In genomic region chr9:44319105-44319886, GRCm38 (mm10) we compare ENCODE assay signal across 8 mouse cellular contexts. TPM values are rescaled to one million over a fixed set of nuclear protein-coding genes. Genes with fewer than 3 reads are reported as not detected.
DNase-seq lines count a peak whose midpoint lies in the region; ATAC-seq lines count a peak whose summit lies in the region.

No protein-coding gene starts in this region.

- ATAC-seq in intestine, embryonic 16.5 days = peak; percentile 16; the same call in 1 of the 2 replicates
- no peak for ATAC-seq in midbrain, embryonic 11.5 days (ENCODE audit: low FRiP score)

- H3K4me1 ChIP-seq in erythroblast, embryonic 14.5 days (ENCODE audit: control insufficient read depth) = peaks cover 58% of the 10 kb centered on the region
- peaks cover 18% of the 10 kb centered on the region for H3K4me1 ChIP-seq in intestine, embryonic 16.5 days (ENCODE audit: control insufficient read depth, insufficient read depth, low read length)
- peaks cover 27% of the 10 kb centered on the region for H3K4me1 ChIP-seq in midbrain, embryonic 11.5 days (ENCODE audit: control insufficient read depth, insufficient read depth, low read length)

- H3K4me2 ChIP-seq in intestine, embryonic 16.5 days (ENCODE audit: low read depth, low read length) = peak overlapping the region; percentile 88
- peak overlapping the region; percentile 95 for H3K4me2 ChIP-seq in midbrain, embryonic 11.5 days

- H3K27me3 ChIP-seq in erythroblast, embryonic 14.5 days (ENCODE audit: control insufficient read depth) = no peaks in the 10 kb centered on the region
- H3K27me3 ChIP-seq in intestine, embryonic 16.5 days (replicated peaks; ENCODE audit: control insufficient read depth, insufficient read depth, low read length) = no peaks in the 10 kb centered on the region
- H3K27me3 ChIP-seq in midbrain, embryonic 11.5 days (ENCODE audit: control insufficient read depth, insufficient read depth, low read length) = no peaks in the 10 kb centered on the region

- H3K9me3 ChIP-seq in erythroblast, embryonic 14.5 days (ENCODE audit: control insufficient read depth, low read length) = no peaks in the 10 kb centered on the region
- no peaks in the 10 kb centered on the region for H3K9me3 ChIP-seq in intestine, embryonic 16.5 days (ENCODE audit: control insufficient read depth, low read length)
- no peaks in the 10 kb centered on the region for H3K9me3 ChIP-seq in midbrain, embryonic 11.5 days (ENCODE audit: control insufficient read depth, low read length)

- peak overlapping the region; percentile 78 for H3K27ac ChIP-seq in intestine, embryonic 16.5 days (ENCODE audit: low read length)
- peak overlapping the region; percentile 51; the same call in 1 of the 2 replicates for H3K27ac ChIP-seq in midbrain, embryonic 11.5 days (ENCODE audit: low read depth, low read length)

- H3K9ac ChIP-seq in intestine, embryonic 16.5 days (ENCODE audit: low read depth, low read length) = peak overlapping the region; percentile 86
- peak overlapping the region; percentile 75 for H3K9ac ChIP-seq in midbrain, embryonic 11.5 days (ENCODE audit: low read length)

- DNase-seq in gastrocnemius, postnatal 10 days = peak; percentile 49
- no peak for DNase-seq in gastrocnemius, adult 8-10 months (ENCODE audit: low spot score in 2 of 2)
- peak; percentile 42 for DNase-seq in urinary bladder, adult 2 months (ENCODE audit: low spot score)
- no peak for DNase-seq in urinary bladder, postnatal 25 days (ENCODE audit: low spot score)
- peak; percentile 93 for DNase-seq in midbrain, embryonic 11.5 days (ENCODE audit: low spot score, missing footprints)
- DNase-seq in thymus, postnatal 36 days = peak; percentile 48 to 61

- H3K36me3 ChIP-seq in erythroblast, embryonic 14.5 days (ENCODE audit: control insufficient read depth) = peaks cover 46% of the 10 kb centered on the region
- H3K36me3 ChIP-seq in intestine, embryonic 16.5 days (ENCODE audit: control insufficient read depth, insufficient read depth, low read length) = 0 out of 2 replicates have a peak, but pooled peaks cover 3% of the 10 kb centered on the region
- H3K36me3 ChIP-seq in midbrain, embryonic 11.5 days (ENCODE audit: control insufficient read depth, insufficient read depth, low read length) = peaks cover 8% of the 10 kb centered on the region

- 3% methylated on average over 37 of the region's 37 CpGs for WGBS in intestine, embryonic 16.5 days
- 3% methylated on average over 37 of the region's 37 CpGs for WGBS in midbrain, embryonic 11.5 days

- peak overlapping the region; percentile 90 for H3K4me3 ChIP-seq in erythroblast, embryonic 14.5 days (replicated peaks)
- peak overlapping the region; percentile 90 for H3K4me3 ChIP-seq in intestine, embryonic 16.5 days (ENCODE audit: low read length)
- H3K4me3 ChIP-seq in midbrain, embryonic 11.5 days (ENCODE audit: low read depth, low read length) = peak overlapping the region; percentile 90

RNA-seq across cellular contexts. Expression of gene C2cd2l, which starts 0.8 kb away (rescaled TPM):
- 10 to 100 TPM in 1 of 2 experiments, 1 to 10 TPM in 1; 7.5 to 15.7 TPM for total RNA-seq in gastrocnemius, postnatal 10 days (2021)
- 10 to 100 TPM; 10.4 to 18.9 (median 15.2) TPM for total RNA-seq in gastrocnemius, adult 8-10 months (2022)
- polyA plus RNA-seq in urinary bladder, adult 2 months (2012; rRNA removed) = 30.5 and 31.4 TPM in 2 replicates
- polyA plus RNA-seq in erythroblast, embryonic 14.5 days (2012) = 24.5 and 25.4 TPM in 2 replicates
- polyA plus RNA-seq in intestine, embryonic 16.5 days (2015; fragmentation: Nextera tagmentation; extraction: Ambion mirVana) = 15.3 and 16.5 TPM in 2 replicates
- 9.8 and 10.4 TPM in 2 replicates for polyA plus RNA-seq in midbrain, embryonic 11.5 days (2014; fragmentation: Nextera tagmentation; extraction: Ambion mirVana)

RNA-seq across cellular contexts. Expression of gene Dpagt1, which starts 6.5 kb away (rescaled TPM):
- total RNA-seq in gastrocnemius, postnatal 10 days (2021) = 10 to 100 TPM; 11.7 to 17.0 TPM
- total RNA-seq in gastrocnemius, adult 8-10 months (2022) = 10 to 100 TPM; 10.9 to 14.8 (median 13.0) TPM
- 24.7 and 25.8 TPM in 2 replicates for polyA plus RNA-seq in urinary bladder, adult 2 months (2012; rRNA removed)
- 0.15 and 0.20 TPM in 2 replicates for polyA plus RNA-seq in erythroblast, embryonic 14.5 days (2012)
- polyA plus RNA-seq in intestine, embryonic 16.5 days (2015; fragmentation: Nextera tagmentation; extraction: Ambion mirVana) = 39.3 and 42.7 TPM in 2 replicates
- polyA plus RNA-seq in midbrain, embryonic 11.5 days (2014; fragmentation: Nextera tagmentation; extraction: Ambion mirVana) = 41.8 and 48.9 TPM in 2 replicates

RNA-seq across cellular contexts. Expression of gene Hinfp, which starts 13.8 kb away (rescaled TPM):
- total RNA-seq in gastrocnemius, postnatal 10 days (2021) = 10 to 100 TPM in 1 of 2 experiments, 1 to 10 TPM in 1; 9.8 to 11.0 TPM
- total RNA-seq in gastrocnemius, adult 8-10 months (2022) = 1 to 10 TPM; 4.5 to 9.6 (median 7.2) TPM
- 20.2 and 22.7 TPM in 2 replicates for polyA plus RNA-seq in urinary bladder, adult 2 months (2012; rRNA removed)
- polyA plus RNA-seq in erythroblast, embryonic 14.5 days (2012) = 0.57 and 0.75 TPM in 2 replicates
- 17.8 and 19.4 TPM in 2 replicates for polyA plus RNA-seq in intestine, embryonic 16.5 days (2015; fragmentation: Nextera tagmentation; extraction: Ambion mirVana)
- polyA plus RNA-seq in midbrain, embryonic 11.5 days (2014; fragmentation: Nextera tagmentation; extraction: Ambion mirVana) = 25.6 and 28.0 TPM in 2 replicates

RNA-seq across cellular contexts. Expression of gene H2afx, which starts 15.2 kb away (rescaled TPM):
- total RNA-seq in gastrocnemius, postnatal 10 days (2021) = 10 to 100 TPM; 41.0 to 47.2 TPM
- total RNA-seq in gastrocnemius, adult 8-10 months (2022) = 10 to 100 TPM in 1 of 4 experiments, 1 to 10 TPM in 3; 7.8 to 10.3 (median 8.7) TPM
- polyA plus RNA-seq in urinary bladder, adult 2 months (2012; rRNA removed) = 19.8 and 22.1 TPM in 2 replicates
- 364 and 434 TPM in 2 replicates for polyA plus RNA-seq in erythroblast, embryonic 14.5 days (2012)
- polyA plus RNA-seq in intestine, embryonic 16.5 days (2015; fragmentation: Nextera tagmentation; extraction: Ambion mirVana) = 268 and 278 TPM in 2 replicates
- 355 and 377 TPM in 2 replicates for polyA plus RNA-seq in midbrain, embryonic 11.5 days (2014; fragmentation: Nextera tagmentation; extraction: Ambion mirVana)

RNA-seq across cellular contexts. Expression of gene Hmbs, which starts 24.7 kb away (rescaled TPM):
- total RNA-seq in gastrocnemius, postnatal 10 days (2021) = 10 to 100 TPM; 29.2 to 31.0 TPM
- total RNA-seq in gastrocnemius, adult 8-10 months (2022) = 10 to 100 TPM; 24.2 to 26.1 (median 25.2) TPM
- 34.4 and 40.7 TPM in 2 replicates for polyA plus RNA-seq in urinary bladder, adult 2 months (2012; rRNA removed)
- polyA plus RNA-seq in erythroblast, embryonic 14.5 days (2012) = 331 and 361 TPM in 2 replicates
- 134 and 155 TPM in 2 replicates for polyA plus RNA-seq in intestine, embryonic 16.5 days (2015; fragmentation: Nextera tagmentation; extraction: Ambion mirVana)
- polyA plus RNA-seq in midbrain, embryonic 11.5 days (2014; fragmentation: Nextera tagmentation; extraction: Ambion mirVana) = 147 and 158 TPM in 2 replicates

Comparison
In these comparisons a context has a peak if more than half of its experiments do, and no peak if none do; other contexts are left out.
1. DNase-seq: peak in gastrocnemius, postnatal 10 days (single experiment), urinary bladder, adult 2 months (single experiment), midbrain, embryonic 11.5 days (single experiment) and thymus, postnatal 36 days (2 of 2); none in gastrocnemius, adult 8-10 months (0 of 2) and urinary bladder, postnatal 25 days (single experiment).
2. RNA of gene Dpagt1, which starts 6.5 kb away (polyA plus RNA-seq): 39.3 to 42.7 TPM in intestine, embryonic 16.5 days, 41.8 to 48.9 TPM in midbrain, embryonic 11.5 days and 24.7 to 25.8 TPM in urinary bladder, adult 2 months; 0.15 to 0.20 TPM in erythroblast, embryonic 14.5 days; every median in the first group is over 10 times any median in the second.
3. RNA of gene Hinfp, which starts 13.8 kb away (polyA plus RNA-seq): 25.6 to 28.0 TPM in midbrain, embryonic 11.5 days, 20.2 to 22.7 TPM in urinary bladder, adult 2 months and 17.8 to 19.4 TPM in intestine, embryonic 16.5 days; 0.57 to 0.75 TPM in erythroblast, embryonic 14.5 days; every median in the first group is over 10 times any median in the second.
4. Peak in every context shown above with its lines, with median percentiles within 50 percentile points of each other: H3K4me3 ChIP-seq.